Mouse (Mus musculus): ENCODE measurements around the gene Ogg1.

Ogg1 gene

DNA sequence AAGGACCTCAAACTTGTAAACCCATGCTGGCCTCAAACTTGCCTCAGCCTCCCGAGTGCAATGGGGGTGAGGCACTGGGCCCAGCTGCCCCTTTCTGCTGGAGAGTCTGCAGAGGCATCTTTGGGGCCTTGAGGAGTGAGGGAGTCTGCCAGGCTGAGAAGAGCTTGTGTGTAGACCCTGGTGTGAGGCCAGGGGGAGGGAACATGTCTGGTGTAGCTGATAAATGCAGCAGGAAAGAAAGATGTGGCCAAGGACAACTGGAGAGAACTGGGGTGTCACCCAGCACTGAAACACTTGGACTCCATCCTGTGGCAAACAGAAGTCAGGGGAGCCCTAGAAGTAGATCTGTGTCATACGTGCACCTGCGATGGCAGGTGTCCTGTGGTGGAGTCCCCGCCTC lies 46.7 kb downstream of the Ogg1 start:
- no peak for DNase-seq

DNA sequence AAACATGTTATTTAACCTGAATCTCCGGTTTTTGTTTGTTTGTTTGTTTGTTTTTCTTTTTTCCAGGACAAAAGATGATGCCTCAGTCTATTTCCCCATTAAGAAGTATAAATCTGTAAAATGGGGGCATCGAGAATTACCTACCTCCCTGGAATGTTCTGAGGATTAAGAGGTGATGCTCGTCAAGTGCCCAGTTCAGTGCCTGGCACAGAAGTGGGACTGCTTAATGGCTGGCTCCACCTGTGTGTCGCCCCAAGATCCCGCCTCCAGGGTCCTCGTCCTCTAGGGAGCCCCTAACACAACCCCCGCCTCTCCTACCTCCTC lies 50.4 kb downstream of the Ogg1 start:
- no peak for DNase-seq

DNA sequence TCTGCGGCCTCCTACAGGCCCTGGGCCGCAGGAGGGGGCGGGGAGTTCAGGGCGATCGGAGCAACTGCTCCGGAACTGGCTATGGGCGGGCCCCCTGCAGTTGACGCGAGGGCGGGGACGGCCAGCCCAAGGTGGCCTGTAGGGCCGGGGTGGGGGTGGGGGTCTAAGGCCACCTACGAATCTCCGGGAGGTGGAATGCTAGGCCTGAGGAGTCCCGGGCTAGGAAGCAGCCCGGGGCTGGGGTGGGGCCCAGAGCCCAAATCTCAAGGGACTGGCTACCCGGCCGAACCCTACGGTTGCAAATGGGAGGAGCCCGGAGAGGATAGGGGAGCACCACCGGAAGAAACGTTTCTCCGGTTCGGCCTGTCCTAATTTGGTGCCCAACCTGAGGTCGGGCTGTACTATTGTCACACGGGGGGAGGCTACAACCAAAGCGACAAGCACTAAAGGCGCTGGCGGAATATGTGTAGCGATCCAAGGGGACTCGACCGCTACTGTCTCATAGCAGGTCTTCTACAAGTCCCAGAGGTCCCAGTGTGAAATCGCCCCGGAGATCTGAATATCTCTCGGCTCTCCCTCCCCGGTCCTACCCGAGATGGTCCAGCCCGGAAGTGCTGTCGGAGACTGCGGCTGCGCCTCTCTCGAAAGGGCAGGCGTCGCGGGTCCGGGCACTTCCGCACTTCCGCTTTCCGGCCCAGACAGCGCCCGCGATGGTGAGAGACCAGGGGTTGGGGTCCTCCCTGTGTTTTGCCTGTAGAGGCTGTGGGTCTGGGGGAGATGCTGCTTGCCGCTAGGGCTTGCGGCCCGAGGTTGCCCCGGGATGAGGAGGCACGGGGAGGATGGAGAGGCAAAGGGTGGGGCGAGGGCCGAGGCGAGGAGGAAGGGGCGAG lies 51.0 kb downstream of the Ogg1 start, which contains the start of the genes Tada3 and Arpc4:
Tada3 (minus strand) TSS at position 388 of the 890 bp plus-strand sequence.
Arpc4 (plus strand) TSS at position 620 of the 890 bp plus-strand sequence.
- DNase-seq, result peak; percentile 90 to 93

DNA sequence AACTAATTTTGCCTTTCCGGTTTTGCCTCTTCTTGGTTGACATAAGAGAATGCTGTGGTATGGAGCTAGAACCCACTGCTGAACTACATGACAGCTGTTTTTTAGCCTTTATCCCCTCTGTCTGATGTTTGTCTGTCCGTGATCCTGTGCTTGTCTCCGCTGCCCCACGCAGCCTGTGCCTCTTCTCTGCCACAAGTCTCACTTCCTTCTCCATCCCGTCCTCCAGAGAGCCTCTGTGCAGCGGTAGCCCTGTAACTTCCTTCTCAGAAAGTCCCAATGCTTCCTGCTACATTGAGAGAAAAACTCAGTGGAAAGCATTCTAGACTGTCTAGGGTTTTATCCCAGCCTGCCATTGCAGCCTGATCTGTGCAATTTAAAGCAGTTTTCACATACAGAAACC lies 52.5 kb downstream of the Ogg1 start:
- DNase-seq, result no peak

DNA sequence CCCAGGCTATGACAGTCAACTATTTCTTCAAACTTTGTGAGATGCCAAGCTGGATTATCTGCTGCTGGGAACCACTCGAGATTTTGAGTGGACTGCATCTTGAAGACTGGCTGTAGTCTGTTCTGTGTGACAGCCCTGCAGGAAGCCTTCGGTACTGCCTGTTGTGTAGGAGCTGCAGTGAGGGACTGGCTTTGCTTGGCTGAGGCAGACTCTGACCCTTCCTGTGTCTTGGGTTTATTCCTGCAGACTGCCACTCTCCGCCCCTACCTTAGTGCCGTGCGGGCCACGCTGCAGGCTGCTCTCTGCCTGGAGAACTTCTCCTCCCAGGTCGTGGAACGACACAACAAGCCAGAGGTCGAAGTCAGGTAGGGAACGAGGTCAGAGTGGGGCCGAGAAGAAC lies 53.7 kb downstream of the Ogg1 start:
- peak; percentile 32 to 40 for DNase-seq

DNA sequence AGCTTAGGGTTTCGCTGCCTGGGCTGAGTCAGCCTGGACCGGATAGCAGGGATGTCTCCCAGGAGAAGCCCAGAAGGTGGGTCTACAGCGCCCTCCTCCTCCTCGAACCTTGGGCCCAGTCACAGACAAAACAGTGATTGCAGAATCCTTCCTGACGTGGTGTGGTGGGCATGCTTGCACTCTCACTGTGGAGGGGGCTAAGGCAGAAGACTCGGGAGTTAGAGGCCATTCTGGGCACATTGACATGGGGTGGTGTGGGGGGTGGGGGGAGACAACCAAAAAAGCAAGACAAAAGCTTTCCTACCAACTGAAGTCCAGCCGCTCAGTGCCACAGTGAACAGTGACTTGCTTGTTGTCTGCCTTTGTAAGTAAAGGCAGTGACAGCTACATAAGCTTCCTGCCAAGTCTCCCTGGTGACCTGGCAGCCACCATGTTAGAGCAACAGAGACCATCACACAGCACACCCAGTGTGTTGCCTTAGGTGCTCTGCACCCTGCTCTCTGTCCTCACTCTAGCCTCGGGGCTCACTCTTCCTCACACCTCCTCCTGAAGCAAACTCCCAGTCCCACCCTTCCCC lies 57.7 kb downstream of the Ogg1 start:
- DNase-seq, result no peak

Data from kidney, adult 8-10 months (tissue).